Comparison of ENCODE assay signal across 13 mouse cellular contexts in genomic region chr6:90288265-90288664, GRCm38 (mm10). TPM values are rescaled to one million over a fixed set of nuclear protein-coding genes. Genes with fewer than 3 reads are reported as not detected.
DNase-seq lines count a peak whose midpoint lies in the region; ATAC-seq and TF ChIP-seq lines count a peak whose summit lies in the region.
"Had no signal": no experiment of that assay in that cellular context is flagged by ENCODE, and none has a peak within 500 bp of the region (broad histone marks: within the 10 kb centered on the region; RNA-seq: fewer than 3 reads in every experiment).

No protein-coding gene starts in this region.

- DNase-seq in forebrain, embryonic 14.5 days (ENCODE audit: low spot score) = peak; percentile 16
- peak; percentile 7 for DNase-seq in limb, embryonic 14.5 days (ENCODE audit: low spot score)
- DNase-seq in limb, embryonic 10.5 days (ENCODE audit: low spot score) = no peak
- peak; percentile 78 for DNase-seq in NIH3T3 (ENCODE audit: low read depth)
- DNase-seq in layer of hippocampus, adult 8-10 months (ENCODE audit: low spot score in 2 of 2) = peak; percentile 11 to 22
- DNase-seq in Muller cell, postnatal 12 days (ENCODE audit: inconsistent ontology term) = no peak

- WGBS in forebrain, embryonic 14.5 days = 57% methylated on average over 12 of the region's 12 CpGs
- WGBS in forebrain, embryonic 13.5 days = 59% methylated on average over 12 of the region's 12 CpGs
- WGBS in limb, embryonic 14.5 days = 54% methylated on average over 12 of the region's 12 CpGs
- 58% methylated on average over 12 of the region's 12 CpGs for WGBS in limb, embryonic 10.5 days
- WGBS in hindbrain, embryonic 13.5 days = 55% methylated on average over 12 of the region's 12 CpGs

- no peaks in the 10 kb centered on the region for H3K9me3 ChIP-seq in forebrain, embryonic 14.5 days (replicated peaks; ENCODE audit: control insufficient read depth, low read length)
- H3K9me3 ChIP-seq in forebrain, embryonic 13.5 days (replicated peaks) = peaks cover 5% of the 10 kb centered on the region
- no peaks in the 10 kb centered on the region for H3K9me3 ChIP-seq in limb, embryonic 14.5 days (ENCODE audit: control insufficient read depth, low read length)
- no peaks in the 10 kb centered on the region for H3K9me3 ChIP-seq in limb, embryonic 10.5 days (replicated peaks)
- H3K9me3 ChIP-seq in hindbrain, embryonic 13.5 days = peaks cover 12% of the 10 kb centered on the region
- H3K9me3 ChIP-seq: G1E; limb, embryonic 15.5 days had no signal

- no peak overlapping the region for H3K4me3 ChIP-seq in forebrain, embryonic 14.5 days (ENCODE audit: low read depth, low read length)
- H3K4me3 ChIP-seq in forebrain, embryonic 13.5 days = no peak overlapping the region
- no peak overlapping the region for H3K4me3 ChIP-seq in limb, embryonic 14.5 days (replicated peaks; ENCODE audit: low read length)
- no peak overlapping the region for H3K4me3 ChIP-seq in limb, embryonic 10.5 days
- no peak overlapping the region for H3K4me3 ChIP-seq in hindbrain, embryonic 13.5 days
- H3K4me3 ChIP-seq: embryonic facial prominence, embryonic 12.5 days; heart, embryonic 13.5 days; limb, embryonic 15.5 days had no signal

- ATAC-seq in forebrain, embryonic 14.5 days = no peak
- no peak for ATAC-seq in forebrain, embryonic 13.5 days
- no peak for ATAC-seq in limb, embryonic 14.5 days (ENCODE audit: low FRiP score, low read depth)
- no peak for ATAC-seq in hindbrain, embryonic 13.5 days (ENCODE audit: low FRiP score)

- no peak overlapping the region for H3K4me2 ChIP-seq in forebrain, embryonic 14.5 days (ENCODE audit: low read length)
- no peak overlapping the region for H3K4me2 ChIP-seq in forebrain, embryonic 13.5 days
- no peak overlapping the region for H3K4me2 ChIP-seq in limb, embryonic 14.5 days (replicated peaks; ENCODE audit: low read depth, low read length, severe bottlenecking)
- H3K4me2 ChIP-seq in hindbrain, embryonic 13.5 days = no peak overlapping the region
- H3K4me2 ChIP-seq: embryonic facial prominence, embryonic 12.5 days; heart, embryonic 13.5 days; limb, embryonic 15.5 days had no signal

- no peak overlapping the region for H3K9ac ChIP-seq in forebrain, embryonic 14.5 days (ENCODE audit: low read length)
- no peak overlapping the region for H3K9ac ChIP-seq in forebrain, embryonic 13.5 days
- H3K9ac ChIP-seq in limb, embryonic 14.5 days (ENCODE audit: low read depth, low read length, severe bottlenecking) = no peak overlapping the region
- no peak overlapping the region for H3K9ac ChIP-seq in hindbrain, embryonic 13.5 days
- H3K9ac ChIP-seq: embryonic facial prominence, embryonic 12.5 days; heart, embryonic 13.5 days; limb, embryonic 15.5 days had no signal

- H3K4me1 ChIP-seq in forebrain, embryonic 14.5 days (ENCODE audit: control insufficient read depth, insufficient read depth, low read length) = no peaks in the 10 kb centered on the region
- H3K4me1 ChIP-seq in forebrain, embryonic 13.5 days = no peaks in the 10 kb centered on the region
- H3K4me1 ChIP-seq in limb, embryonic 14.5 days (ENCODE audit: control insufficient read depth, insufficient read depth, low read length) = no peaks in the 10 kb centered on the region
- no peaks in the 10 kb centered on the region for H3K4me1 ChIP-seq in limb, embryonic 10.5 days
- H3K4me1 ChIP-seq in hindbrain, embryonic 13.5 days (replicated peaks) = no peaks in the 10 kb centered on the region
- H3K4me1 ChIP-seq: embryonic facial prominence, embryonic 12.5 days; heart, embryonic 13.5 days; limb, embryonic 15.5 days had no signal

- no peak overlapping the region for H3K27ac ChIP-seq in forebrain, embryonic 14.5 days (ENCODE audit: low read depth, low read length)
- no peak overlapping the region for H3K27ac ChIP-seq in forebrain, embryonic 13.5 days
- no peak overlapping the region for H3K27ac ChIP-seq in limb, embryonic 14.5 days (replicated peaks; ENCODE audit: low read depth, low read length)
- no peak overlapping the region for H3K27ac ChIP-seq in limb, embryonic 10.5 days
- H3K27ac ChIP-seq in hindbrain, embryonic 13.5 days = no peak overlapping the region
- H3K27ac ChIP-seq: embryonic facial prominence, embryonic 12.5 days; heart, embryonic 13.5 days; limb, embryonic 15.5 days had no signal

- H3K36me3 ChIP-seq in forebrain, embryonic 14.5 days (ENCODE audit: control insufficient read depth, insufficient read depth, low read length) = no peaks in the 10 kb centered on the region
- no peaks in the 10 kb centered on the region for H3K36me3 ChIP-seq in forebrain, embryonic 13.5 days (ENCODE audit: poor library complexity, severe bottlenecking)
- no peaks in the 10 kb centered on the region for H3K36me3 ChIP-seq in limb, embryonic 14.5 days (ENCODE audit: control insufficient read depth, insufficient read depth, low read length)
- no peaks in the 10 kb centered on the region for H3K36me3 ChIP-seq in limb, embryonic 10.5 days
- no peaks in the 10 kb centered on the region for H3K36me3 ChIP-seq in hindbrain, embryonic 13.5 days
- H3K36me3 ChIP-seq: embryonic facial prominence, embryonic 12.5 days; G1E; heart, embryonic 13.5 days; limb, embryonic 15.5 days had no signal

- no peak for TF ChIP-seq POLR2A in limb, embryonic 14.5 days (IDR thresholded peaks at IDR 0.05; ENCODE audit: borderline replicate concordance, extremely low read depth, insufficient read depth, insufficient read length)

- no peaks in the 10 kb centered on the region for H3K27me3 ChIP-seq in forebrain, embryonic 14.5 days (replicated peaks; ENCODE audit: control insufficient read depth, insufficient read depth, low read length)
- H3K27me3 ChIP-seq in forebrain, embryonic 13.5 days = no peaks in the 10 kb centered on the region
- H3K27me3 ChIP-seq in limb, embryonic 14.5 days (ENCODE audit: control insufficient read depth, insufficient read depth, low read length) = no peaks in the 10 kb centered on the region
- H3K27me3 ChIP-seq in limb, embryonic 10.5 days (ENCODE audit: low read depth, poor library complexity, severe bottlenecking) = no peaks in the 10 kb centered on the region
- no peaks in the 10 kb centered on the region for H3K27me3 ChIP-seq in hindbrain, embryonic 13.5 days
- H3K27me3 ChIP-seq: embryonic facial prominence, embryonic 12.5 days; heart, embryonic 13.5 days; limb, embryonic 15.5 days had no signal

RNA-seq across cellular contexts. Expression of gene BC048671, which starts 12.8 kb away (rescaled TPM):
- not detected in 2 replicates for polyA plus RNA-seq in forebrain, embryonic 14.5 days (2014; fragmentation: Nextera tagmentation; extraction: Ambion mirVana)
- not detected in 2 replicates for polyA plus RNA-seq in forebrain, embryonic 13.5 days (2015; fragmentation: Nextera tagmentation; extraction: Ambion mirVana)
- polyA plus RNA-seq in limb, embryonic 14.5 days (2012; rRNA removed) = not detected in 2 replicates
- polyA plus RNA-seq in limb, embryonic 14.5 days (2014; fragmentation: Nextera tagmentation; extraction: Ambion mirVana) = not detected in 2 replicates
- polyA plus RNA-seq in limb, embryonic 10.5 days (2016; fragmentation: Nextera tagmentation; extraction: Ambion mirVana) = not detected in 2 replicates
- total RNA-seq in layer of hippocampus, adult 8-10 months (2022) = not detected
- not detected in 2 replicates for polyA plus RNA-seq in hindbrain, embryonic 13.5 days (2015; fragmentation: Nextera tagmentation; extraction: Ambion mirVana)
- total RNA-seq: G1E had no signal
- polyA plus RNA-seq: embryonic facial prominence, embryonic 12.5 days; G1E; heart, embryonic 13.5 days; limb, embryonic 15.5 days; neural tube, embryonic 11.5 days had no signal

RNA-seq across cellular contexts. Expression of gene Chst13, which starts 36.7 kb away (rescaled TPM):
- polyA plus RNA-seq in forebrain, embryonic 14.5 days (2014; fragmentation: Nextera tagmentation; extraction: Ambion mirVana) = not detected in 2 replicates
- 0.18 TPM in 1 of 2 replicates, not detected in the other for polyA plus RNA-seq in forebrain, embryonic 13.5 days (2015; fragmentation: Nextera tagmentation; extraction: Ambion mirVana)
- 0.59 and 1.4 TPM in 2 replicates for polyA plus RNA-seq in limb, embryonic 14.5 days (2012; rRNA removed)
- 0.91 and 0.94 TPM in 2 replicates for polyA plus RNA-seq in limb, embryonic 14.5 days (2014; fragmentation: Nextera tagmentation; extraction: Ambion mirVana)
- 0.09 TPM in 1 of 2 replicates, not detected in the other for polyA plus RNA-seq in limb, embryonic 10.5 days (2016; fragmentation: Nextera tagmentation; extraction: Ambion mirVana)
- not detected for total RNA-seq in layer of hippocampus, adult 8-10 months (2022)
- 0.12 and 0.17 TPM in 2 replicates for polyA plus RNA-seq in hindbrain, embryonic 13.5 days (2015; fragmentation: Nextera tagmentation; extraction: Ambion mirVana)
- polyA plus RNA-seq: heart, embryonic 13.5 days; neural tube, embryonic 11.5 days had no signal

RNA-seq across cellular contexts. Expression of gene Vmn1r54, which starts 42.2 kb away (rescaled TPM):
- polyA plus RNA-seq in forebrain, embryonic 14.5 days (2014; fragmentation: Nextera tagmentation; extraction: Ambion mirVana) = not detected in 2 replicates
- not detected in 2 replicates for polyA plus RNA-seq in forebrain, embryonic 13.5 days (2015; fragmentation: Nextera tagmentation; extraction: Ambion mirVana)
- polyA plus RNA-seq in limb, embryonic 14.5 days (2012; rRNA removed) = not detected in 2 replicates
- polyA plus RNA-seq in limb, embryonic 14.5 days (2014; fragmentation: Nextera tagmentation; extraction: Ambion mirVana) = not detected in 2 replicates
- polyA plus RNA-seq in limb, embryonic 10.5 days (2016; fragmentation: Nextera tagmentation; extraction: Ambion mirVana) = not detected in 2 replicates
- total RNA-seq in layer of hippocampus, adult 8-10 months (2022) = not detected
- not detected in 2 replicates for polyA plus RNA-seq in hindbrain, embryonic 13.5 days (2015; fragmentation: Nextera tagmentation; extraction: Ambion mirVana)
- polyA plus RNA-seq: embryonic facial prominence, embryonic 12.5 days; G1E; heart, embryonic 13.5 days; limb, embryonic 15.5 days; neural tube, embryonic 11.5 days had no signal

RNA-seq across cellular contexts. Expression of gene Uroc1, which starts 44.8 kb away (rescaled TPM):
- polyA plus RNA-seq in forebrain, embryonic 14.5 days (2014; fragmentation: Nextera tagmentation; extraction: Ambion mirVana) = not detected in 2 replicates
- not detected in 2 replicates for polyA plus RNA-seq in forebrain, embryonic 13.5 days (2015; fragmentation: Nextera tagmentation; extraction: Ambion mirVana)
- 0.04 and 0.06 TPM in 2 replicates for polyA plus RNA-seq in limb, embryonic 14.5 days (2012; rRNA removed)
- 0.08 and 0.12 TPM in 2 replicates for polyA plus RNA-seq in limb, embryonic 14.5 days (2014; fragmentation: Nextera tagmentation; extraction: Ambion mirVana)
- polyA plus RNA-seq in limb, embryonic 10.5 days (2016; fragmentation: Nextera tagmentation; extraction: Ambion mirVana) = 0.15 and 0.16 TPM in 2 replicates
- not detected for total RNA-seq in layer of hippocampus, adult 8-10 months (2022)
- not detected in 2 replicates for polyA plus RNA-seq in hindbrain, embryonic 13.5 days (2015; fragmentation: Nextera tagmentation; extraction: Ambion mirVana)
- total RNA-seq: G1E had no signal
- polyA plus RNA-seq: embryonic facial prominence, embryonic 12.5 days; G1E; neural tube, embryonic 11.5 days had no signal

Comparison
In these comparisons a context has a peak if more than half of its experiments do, and no peak if none do; other contexts are left out.
1. DNase-seq: peak in forebrain, embryonic 14.5 days (single experiment), limb, embryonic 14.5 days (single experiment), NIH3T3 (single experiment) and layer of hippocampus, adult 8-10 months (2 of 2); none in limb, embryonic 10.5 days (single experiment) and Muller cell, postnatal 12 days (single experiment).